Mouse (Mus musculus) embryonic facial prominence, embryonic 11.5 days (tissue): Measurements from ENCODE around the gene Prkcq. TPM values are rescaled to one million over a fixed set of nuclear protein-coding genes. Genes with fewer than 3 reads are reported as not detected.

Source experiments
- ATAC-seq: fragments of 200-750 bp; cut with Nextera tagmentation; replicated peaks from 2 replicates; pipeline ENCODE4 v1.8.0; 2017; ENCODE audit warnings: low read depth; ENCODE audit not compliant: insufficient number of reproducible peaks, low FRiP score, low TSS enrichment
- DNase-seq: peaks from one replicate; pipeline ENCODE4 v3.0.0-alpha.2; 2015; ENCODE audit warnings: low spot score
- H3K27ac ChIP-seq: fragments of 300-500 bp; sonication (generic); replicated peaks from 2 replicates; pipeline ENCODE4 v1.5.1; 2014; ENCODE audit warnings: mild to moderate bottlenecking, low read depth, low read length, control low read depth
- H3K27me3 ChIP-seq: fragments of 300-500 bp; sonication (generic); 2 replicates; pipeline ENCODE4 v1.6.1; 2014; ENCODE audit warnings: mild to moderate bottlenecking, low read length, moderate library complexity, mixed read lengths; ENCODE audit not compliant: control insufficient read depth, insufficient read depth
- H3K36me3 ChIP-seq: fragments of 300-500 bp; sonication (generic); replicated peaks from 2 replicates; pipeline ENCODE4 v1.6.1; 2014; ENCODE audit warnings: low read depth, mild to moderate bottlenecking, low read length, moderate library complexity, mixed read lengths; ENCODE audit not compliant: control insufficient read depth, insufficient read depth
- H3K4me1 ChIP-seq: fragments of 300-500 bp; sonication (generic); 2 replicates; pipeline ENCODE4 v1.6.1; 2014; ENCODE audit warnings: low read length, mixed read lengths; ENCODE audit not compliant: control insufficient read depth, insufficient read depth
- H3K4me2 ChIP-seq: fragments of 300-500 bp; sonication (generic); 2 replicates; pipeline ENCODE4 v1.6.1; 2014; ENCODE audit warnings: low read depth, mild to moderate bottlenecking, control low read depth, low read length, moderate library complexity
- H3K4me3 ChIP-seq: fragments of 300-500 bp; sonication (generic); 2 replicates; pipeline ENCODE4 v1.5.1; 2014; ENCODE audit warnings: low read depth, low read length, control low read depth
- H3K9ac ChIP-seq: fragments of 300-500 bp; sonication (generic); replicated peaks from 2 replicates; pipeline ENCODE4 v1.6.1; 2014; ENCODE audit warnings: mild to moderate bottlenecking, control low read depth, low read length
- H3K9me3 ChIP-seq: fragments of 300-500 bp; sonication (generic); replicated peaks from 2 replicates; pipeline ENCODE4 v1.6.1; 2016; ENCODE audit warnings: mild to moderate bottlenecking, low read length, inconsistent platforms, mixed read lengths; ENCODE audit not compliant: control insufficient read depth
- WGBS: fragments of 180-500 bp; shearing (Covaris S2); extraction: QIAGEN DNeasy Blood & Tissue Kit; methylation state at CpG from one replicate; pipeline ENCODE4 v1.1.7; 2014; 5-methylcytosine and 5-hydroxymethylcytosine counted together
- polyA plus RNA-seq: library from polyadenylated mRNA; unstranded; fragments of >200 nt; fragmentation: Nextera tagmentation; extraction: Ambion mirVana; gene quantifications from 2 replicates; pipeline ENCODE4 v1.2.1, GENCODE M21; 2014

Gene Prkcq
- polyA plus RNA-seq, 1 experiment from 2014 or later, result 2.8 TPM

DNA sequence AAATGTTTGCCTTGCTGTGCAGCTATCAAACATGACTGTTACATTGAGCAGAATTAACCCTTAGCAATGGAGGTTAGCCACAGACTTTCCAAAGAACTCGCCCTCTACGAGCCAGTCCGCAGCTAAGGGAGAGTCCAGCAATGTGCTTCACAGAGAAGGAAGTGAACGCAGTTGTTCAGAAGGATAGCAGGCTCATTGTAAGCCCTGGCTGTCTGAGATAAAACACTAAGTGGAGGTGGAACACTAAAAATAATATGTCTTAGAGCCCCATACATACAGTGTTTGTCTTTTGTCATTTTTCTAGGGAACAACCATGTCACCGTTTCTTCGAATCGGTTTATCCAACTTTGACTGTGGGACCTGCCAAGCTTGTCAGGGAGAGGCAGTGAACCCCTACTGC, 54.6 kb downstream of the Prkcq start:
- Histone ChIP-seq H3K27ac (no peak overlapping the region), H3K9me3 (no peaks in the 10 kb centered on the region), H3K36me3 (no peaks in the 10 kb centered on the region), H3K4me3 (no peak overlapping the region), H3K27me3 (no peaks in the 10 kb centered on the region), H3K4me2 (no peak overlapping the region), H3K4me1 (no peaks in the 10 kb centered on the region), H3K9ac (no peak overlapping the region)
- WGBS, result 88% methylated on average over 7 of the region's 7 CpGs
- ATAC-seq, result no peak
- DNase-seq, result no peak

DNA sequence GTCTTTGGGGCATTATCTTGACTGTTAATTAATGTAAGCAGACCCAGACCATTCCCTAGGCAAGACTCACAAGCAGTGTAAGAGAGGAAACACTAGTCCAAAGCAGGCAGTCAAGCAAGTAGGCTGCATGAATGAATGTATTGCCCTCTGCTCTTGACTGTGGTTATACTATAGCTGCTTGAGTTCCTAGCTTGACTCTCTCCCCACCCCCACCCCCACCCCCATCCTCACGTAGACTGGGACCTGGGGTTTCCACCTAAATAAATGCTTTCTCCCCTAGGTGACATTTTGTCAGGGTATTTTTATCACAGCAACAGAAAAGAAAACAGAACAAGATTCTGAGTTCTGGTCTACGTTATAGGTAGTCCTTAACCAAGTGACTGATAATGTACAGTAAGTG, 57.2 kb downstream of the Prkcq start:
- DNase-seq, result no peak
- Histone ChIP-seq H3K9ac (no peak overlapping the region), H3K27ac (no peak overlapping the region), H3K4me1 (no peaks in the 10 kb centered on the region), H3K27me3 (no peaks in the 10 kb centered on the region), H3K9me3 (no peaks in the 10 kb centered on the region), H3K4me2 (no peak overlapping the region), H3K36me3 (no peaks in the 10 kb centered on the region), H3K4me3 (no peak overlapping the region)
- ATAC-seq, result no peak
- 61% methylated on average over 2 of the region's 2 CpGs for WGBS

DNA sequence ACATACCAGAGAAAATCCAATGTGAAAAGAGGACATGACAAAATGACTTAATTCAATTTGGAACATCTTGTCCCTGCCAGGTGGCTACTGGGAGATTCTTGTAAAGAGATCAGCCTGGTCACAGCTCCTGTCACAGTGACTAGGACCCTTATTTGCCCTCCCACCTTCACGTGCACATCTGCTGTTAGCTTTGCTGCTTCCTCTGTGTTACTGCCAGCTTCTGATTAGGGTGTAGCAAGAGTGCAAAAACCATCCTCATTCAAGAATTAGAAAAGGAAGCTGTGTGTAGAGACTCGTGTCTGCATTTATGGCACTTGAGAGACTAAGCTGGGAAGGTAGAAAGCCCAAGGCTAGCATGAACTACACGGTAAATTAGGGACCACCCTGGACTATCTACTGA, 59.2 kb downstream of the Prkcq start:
- H3K27ac ChIP-seq, result no peak overlapping the region
- WGBS, result 75% methylated on average over 3 of the region's 3 CpGs
- no peak for DNase-seq
- ATAC-seq, result no peak
- H3K36me3 ChIP-seq, result no peaks in the 10 kb centered on the region
- H3K4me2 ChIP-seq, result no peak overlapping the region
- H3K9ac ChIP-seq, result no peak overlapping the region
- H3K4me3 ChIP-seq, result no peak overlapping the region
- H3K27me3 ChIP-seq, result no peaks in the 10 kb centered on the region
- H3K4me1 ChIP-seq, result no peaks in the 10 kb centered on the region
- no peaks in the 10 kb centered on the region for H3K9me3 ChIP-seq

DNA sequence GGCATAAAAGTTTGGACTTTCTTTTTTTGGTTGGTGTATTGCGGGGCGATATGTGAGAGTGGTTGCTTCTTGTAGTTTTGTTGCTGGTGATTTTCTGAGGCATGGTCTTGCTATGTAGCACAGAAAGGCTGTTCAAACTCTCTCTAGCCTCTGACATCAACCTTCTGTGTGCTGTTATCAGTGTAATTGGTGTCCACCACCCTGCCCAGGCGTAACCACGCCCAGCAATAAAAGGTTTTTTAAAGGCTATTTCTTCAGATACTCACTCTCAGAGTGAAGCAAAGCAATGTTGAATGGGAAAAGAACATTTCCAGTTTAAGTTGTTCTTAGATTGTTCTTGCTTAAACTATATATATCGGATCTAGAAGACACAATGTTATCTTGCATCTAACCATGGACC, 60.1 kb downstream of the Prkcq start:
- DNase-seq (no peak), ATAC-seq (no peak)
- H3K4me1 ChIP-seq, result no peaks in the 10 kb centered on the region
- H3K36me3 ChIP-seq, result no peaks in the 10 kb centered on the region
- H3K27me3 ChIP-seq, result no peaks in the 10 kb centered on the region
- 96% methylated on average over 5 of the region's 5 CpGs for WGBS
- H3K4me2 ChIP-seq, result no peak overlapping the region
- no peak overlapping the region for H3K4me3 ChIP-seq
- H3K9me3 ChIP-seq, result no peaks in the 10 kb centered on the region
- H3K9ac ChIP-seq, result no peak overlapping the region
- no peak overlapping the region for H3K27ac ChIP-seq

DNA sequence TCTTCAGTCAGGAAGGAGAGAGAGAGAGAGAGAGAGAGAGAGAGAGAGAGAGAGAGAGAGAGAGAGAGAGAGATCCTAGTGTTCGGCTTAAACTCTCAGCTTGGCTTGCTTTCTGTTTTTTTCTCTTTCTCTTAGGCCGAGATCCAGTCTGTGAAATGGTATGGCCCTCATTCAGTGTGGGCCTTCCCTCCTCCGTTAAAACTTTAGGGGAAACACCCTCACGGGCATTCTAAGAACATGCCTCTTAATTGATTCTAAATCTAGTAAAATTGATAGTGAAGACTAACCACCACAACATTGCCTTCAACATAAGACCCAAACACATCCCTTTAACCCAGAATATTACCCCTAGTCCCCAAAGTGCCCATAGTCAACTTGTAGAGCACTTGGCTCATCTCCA, 66.3 kb downstream of the Prkcq start:
- Histone ChIP-seq H3K4me2 (no peak overlapping the region), H3K4me1 (no peaks in the 10 kb centered on the region), H3K27me3 (no peaks in the 10 kb centered on the region), H3K27ac (no peak overlapping the region), H3K9me3 (no peaks in the 10 kb centered on the region), H3K36me3 (no peaks in the 10 kb centered on the region), H3K9ac (no peak overlapping the region), H3K4me3 (no peak overlapping the region)
- no peak for DNase-seq
- ATAC-seq, result no peak
- 93% methylated on average over 4 of the region's 4 CpGs for WGBS

DNA sequence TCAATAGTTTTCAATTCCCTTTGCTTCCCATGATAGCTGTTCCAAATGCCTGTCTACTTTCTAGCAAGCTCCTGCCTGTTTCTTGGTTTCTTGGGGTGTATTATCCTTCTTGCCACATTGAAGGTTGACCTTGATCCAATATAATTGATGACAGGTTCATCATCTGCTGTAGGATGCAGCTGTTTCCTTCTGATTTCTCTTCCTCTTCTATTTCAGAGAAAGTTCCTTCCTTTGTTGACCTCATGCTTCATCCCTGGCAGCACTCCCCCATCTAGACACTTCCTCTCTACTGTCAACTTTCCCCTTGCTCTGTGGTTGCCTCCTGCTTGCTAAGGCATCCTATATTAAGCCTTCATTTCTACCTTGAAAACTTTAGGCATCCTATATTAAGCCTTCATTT, 67.6 kb downstream of the Prkcq start:
- no peaks in the 10 kb centered on the region for H3K36me3 ChIP-seq
- no peak overlapping the region for H3K4me2 ChIP-seq
- no peaks in the 10 kb centered on the region for H3K9me3 ChIP-seq
- H3K27me3 ChIP-seq, result no peaks in the 10 kb centered on the region
- H3K4me1 ChIP-seq, result no peaks in the 10 kb centered on the region
- H3K4me3 ChIP-seq, result no peak overlapping the region
- H3K9ac ChIP-seq, result no peak overlapping the region
- ATAC-seq (no peak), DNase-seq (no peak)
- no peak overlapping the region for H3K27ac ChIP-seq

DNA sequence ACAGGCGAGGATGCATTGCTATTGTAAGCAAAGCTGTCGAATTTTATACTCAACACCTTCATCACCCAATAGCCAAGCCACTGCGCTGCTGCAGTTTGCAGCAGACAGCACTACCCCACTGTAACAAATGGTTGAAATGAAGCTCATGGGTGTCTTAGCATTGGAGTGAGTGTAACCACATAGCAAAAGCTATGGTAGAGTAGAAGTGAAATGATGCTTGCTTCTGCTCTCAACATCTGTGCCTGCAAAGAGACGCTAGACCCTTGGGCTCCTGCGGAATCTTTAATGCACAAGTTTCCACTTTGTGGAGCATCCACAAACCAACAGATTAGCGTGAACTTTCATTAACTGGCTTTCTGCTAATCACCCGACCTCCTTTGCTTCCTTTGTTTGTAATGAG, 74.0 kb downstream of the Prkcq start:
- DNase-seq (no peak), ATAC-seq (no peak)
- Histone ChIP-seq H3K9me3 (no peaks in the 10 kb centered on the region), H3K4me2 (no peak overlapping the region), H3K36me3 (no peaks in the 10 kb centered on the region), H3K4me1 (no peaks in the 10 kb centered on the region), H3K9ac (no peak overlapping the region), H3K27ac (no peak overlapping the region), H3K4me3 (no peak overlapping the region), H3K27me3 (no peaks in the 10 kb centered on the region)
- 85% methylated on average over 7 of the region's 7 CpGs for WGBS

DNA sequence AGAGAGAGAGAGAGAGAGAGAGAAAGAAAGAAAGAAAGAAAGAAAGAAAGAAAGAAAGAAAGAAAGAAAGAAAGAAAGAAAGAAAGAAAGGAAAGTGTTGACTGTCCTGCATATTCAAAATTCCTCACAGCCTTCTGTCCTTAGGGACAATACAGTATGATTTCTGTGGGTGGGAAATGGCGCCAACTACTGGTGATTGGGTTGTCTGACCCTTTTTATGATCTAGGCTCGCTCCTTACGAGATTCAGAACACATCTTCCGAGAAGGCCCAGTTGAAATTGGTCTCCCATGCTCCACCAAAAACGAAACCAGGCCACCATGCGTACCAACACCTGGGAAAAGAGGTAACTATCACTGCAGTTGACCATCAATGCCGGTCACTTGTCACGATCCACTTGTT, 82.0 kb downstream of the Prkcq start:
- H3K9ac ChIP-seq, result no peak overlapping the region
- no peak overlapping the region for H3K4me3 ChIP-seq
- H3K27ac ChIP-seq, result no peak overlapping the region
- no peaks in the 10 kb centered on the region for H3K27me3 ChIP-seq
- peak; percentile 48 for DNase-seq
- H3K36me3 ChIP-seq, result no peaks in the 10 kb centered on the region
- H3K4me1 ChIP-seq, result no peaks in the 10 kb centered on the region
- no peaks in the 10 kb centered on the region for H3K9me3 ChIP-seq
- WGBS, result 53% methylated on average over 8 of the region's 8 CpGs
- H3K4me2 ChIP-seq, result no peak overlapping the region
- ATAC-seq, result no peak

DNA sequence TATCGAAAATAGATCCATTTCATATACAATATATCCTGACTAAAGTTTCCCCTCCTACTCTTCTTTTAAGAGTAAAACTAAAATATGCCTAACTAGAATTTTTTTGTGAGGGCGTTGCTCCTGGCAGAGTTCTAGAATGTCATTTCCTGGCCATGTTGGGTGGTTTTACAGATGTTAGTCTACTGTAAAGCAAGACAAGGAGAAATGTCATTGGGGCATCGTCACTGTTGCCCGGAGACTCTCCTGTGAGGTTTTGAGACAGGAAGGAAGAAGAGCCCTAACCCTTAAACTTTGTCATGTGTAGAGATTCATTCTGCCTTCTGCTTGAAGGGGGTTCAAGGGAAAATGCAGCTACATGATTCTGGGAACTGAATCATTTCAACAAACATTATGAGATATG, 82.5 kb downstream of the Prkcq start:
- no peaks in the 10 kb centered on the region for H3K4me1 ChIP-seq
- H3K27me3 ChIP-seq, result no peaks in the 10 kb centered on the region
- H3K9me3 ChIP-seq, result no peaks in the 10 kb centered on the region
- H3K27ac ChIP-seq, result no peak overlapping the region
- no peak overlapping the region for H3K9ac ChIP-seq
- H3K4me3 ChIP-seq, result no peak overlapping the region
- no peaks in the 10 kb centered on the region for H3K36me3 ChIP-seq
- ATAC-seq (no peak), DNase-seq (no peak)
- H3K4me2 ChIP-seq, result no peak overlapping the region
- WGBS, result 87% methylated on average over 4 of the region's 4 CpGs
